Mouse (Mus musculus): ENCODE data around the gene Trim3.

GRCm38 (mm10) chr7:105556406-105556805 lies 77.0 kb downstream of the Trim3 start:
- no peak for TF ChIP-seq CTCF (IDR thresholded peaks at IDR 0.05; ENCODE audit: low read depth, low read length)
- no peak for TF ChIP-seq EP300 (IDR thresholded peaks at IDR 0.05; ENCODE audit: insufficient read depth, low read depth, low read length)
- no peak for TF ChIP-seq POLR2A (IDR thresholded peaks at IDR 0.05; ENCODE audit: insufficient read depth, low read length)

Measured in ES-Bruce4 (cell line).